Mouse (Mus musculus) CD8-positive naive resting alpha-beta T cell, adult 2 months (primary cell): ENCODE measurements around the gene Rasgrf1.

Source experiments
- DNase-seq, 2 experiments: peaks; one replicate each; pipeline ENCODE4 v3.0.0; 2022; ENCODE audit warnings: low read depth in 2 of 2, low spot score in 2 of 2

Rasgrf1 gene

GRCm38 (mm10) chr9:89906645-89907044, 3.1 kb upstream of the Rasgrf1 start:
- no peak for DNase-seq

- no peak for DNase-seq
These were observed 1.8 kb upstream of the Rasgrf1 start for GRCm38 (mm10) chr9:89907941-89908340.

- no peak for DNase-seq
These were observed 1.1 kb upstream of the Rasgrf1 start for GRCm38 (mm10) chr9:89908601-89909000.

GRCm38 (mm10) chr9:89910011-89910400, 298 bp downstream of the Rasgrf1 start:
- no peak for DNase-seq

- no peak for DNase-seq
These were observed 1.2 kb downstream of the Rasgrf1 start for GRCm38 (mm10) chr9:89910741-89911444.

- no peak for DNase-seq
These were observed 2.3 kb downstream of the Rasgrf1 start for GRCm38 (mm10) chr9:89911891-89912549.

GRCm38 (mm10) chr9:89913135-89913534, 3.4 kb downstream of the Rasgrf1 start:
- DNase-seq: no peak

GRCm38 (mm10) chr9:89916471-89916870, 6.8 kb downstream of the Rasgrf1 start:
- no peak for DNase-seq

- DNase-seq: no peak
These were observed 7.7 kb downstream of the Rasgrf1 start for GRCm38 (mm10) chr9:89917431-89917830.

GRCm38 (mm10) chr9:89918832-89919231, 9.1 kb downstream of the Rasgrf1 start:
- DNase-seq: no peak

- no peak for DNase-seq
These were observed 11.4 kb downstream of the Rasgrf1 start for GRCm38 (mm10) chr9:89921121-89921520.

- no peak for DNase-seq
These were observed 13.0 kb downstream of the Rasgrf1 start for GRCm38 (mm10) chr9:89922666-89923065.

- no peak for DNase-seq
These were observed 15.1 kb downstream of the Rasgrf1 start for GRCm38 (mm10) chr9:89924836-89925235.

- DNase-seq: no peak
These were observed 18.8 kb downstream of the Rasgrf1 start for GRCm38 (mm10) chr9:89928497-89928896.

- no peak for DNase-seq
These were observed 30.7 kb downstream of the Rasgrf1 start for GRCm38 (mm10) chr9:89940428-89940827.

GRCm38 (mm10) chr9:89946830-89947229, 37.1 kb downstream of the Rasgrf1 start:
- no peak for DNase-seq

- no peak for DNase-seq
These were observed 38.9 kb downstream of the Rasgrf1 start for GRCm38 (mm10) chr9:89948602-89949001.

- DNase-seq: no peak
These were observed 44.0 kb downstream of the Rasgrf1 start for GRCm38 (mm10) chr9:89953596-89954215.

GRCm38 (mm10) chr9:89954860-89955479, 45.3 kb downstream of the Rasgrf1 start:
- DNase-seq: no peak

- no peak for DNase-seq
These were observed 49.3 kb downstream of the Rasgrf1 start for GRCm38 (mm10) chr9:89958959-89959358.

- no peak for DNase-seq
These were observed 54.4 kb downstream of the Rasgrf1 start for GRCm38 (mm10) chr9:89964091-89964490.

- no peak for DNase-seq
These were observed 58.0 kb downstream of the Rasgrf1 start for GRCm38 (mm10) chr9:89967716-89968115.
